Mouse (Mus musculus) thymus, postnatal 4 days (tissue): Measurements from ENCODE around the gene Aco2.

Experiments used
- DNase-seq: peaks from one replicate; pipeline ENCODE4 v3.0.0; 2021

The Aco2 gene

GRCm38 (mm10) chr15:81846755-81847154, 25.4 kb upstream of the Aco2 start:
- no peak for DNase-seq

- no peak for DNase-seq
These were observed 24.9 kb upstream of the Aco2 start for GRCm38 (mm10) chr15:81847161-81847560.

- DNase-seq = no peak
These were observed 24.2 kb upstream of the Aco2 start for GRCm38 (mm10) chr15:81847861-81848260.

GRCm38 (mm10) chr15:81848301-81848700, 23.8 kb upstream of the Aco2 start:
- peak; percentile 79 for DNase-seq

GRCm38 (mm10) chr15:81849104-81849503, 23.0 kb upstream of the Aco2 start:
- no peak for DNase-seq

- DNase-seq = peak; percentile 53
These were observed 21.4 kb upstream of the Aco2 start for GRCm38 (mm10) chr15:81850718-81851117.

- no peak for DNase-seq
These were observed 20.7 kb upstream of the Aco2 start for GRCm38 (mm10) chr15:81851375-81851774.

- DNase-seq = no peak
These were observed 19.6 kb upstream of the Aco2 start for GRCm38 (mm10) chr15:81852411-81853000.

- no peak for DNase-seq
These were observed 19.0 kb upstream of the Aco2 start for GRCm38 (mm10) chr15:81853081-81853480.

GRCm38 (mm10) chr15:81856030-81856790, 15.9 kb upstream of the Aco2 start:
- peak; percentile 83 for DNase-seq

- DNase-seq = peak; percentile 42
These were observed 15.0 kb upstream of the Aco2 start for GRCm38 (mm10) chr15:81856938-81857723.

- DNase-seq = no peak
These were observed 14.4 kb upstream of the Aco2 start for GRCm38 (mm10) chr15:81857724-81858116.

GRCm38 (mm10) chr15:81858138-81858516, 14.0 kb upstream of the Aco2 start:
- peak; percentile 94 for DNase-seq

- DNase-seq = peak; percentile 84
These were observed 13.4 kb upstream of the Aco2 start, which contains the start of gene Tob2 for GRCm38 (mm10) chr15:81858517-81859329. Tob2 (minus strand) TSS chr15:81858796.

GRCm38 (mm10) chr15:81859330-81860255, 12.5 kb upstream of the Aco2 start:
- DNase-seq = peak; percentile 81

- no peak for DNase-seq
These were observed 11.5 kb upstream of the Aco2 start for GRCm38 (mm10) chr15:81860471-81861135.

GRCm38 (mm10) chr15:81864238-81864637, 7.9 kb upstream of the Aco2 start:
- DNase-seq = no peak

- DNase-seq = no peak
These were observed 2.1 kb upstream of the Aco2 start for GRCm38 (mm10) chr15:81869985-81870384.

- DNase-seq = peak; percentile 86
These were observed 376 bp upstream of the Aco2 start, which contains the start of gene Phf5a for GRCm38 (mm10) chr15:81871604-81872261. Phf5a (minus strand) TSS chr15:81871911.
